Mouse (Mus musculus): Measurements from ENCODE around the gene Dolk.

DNA sequence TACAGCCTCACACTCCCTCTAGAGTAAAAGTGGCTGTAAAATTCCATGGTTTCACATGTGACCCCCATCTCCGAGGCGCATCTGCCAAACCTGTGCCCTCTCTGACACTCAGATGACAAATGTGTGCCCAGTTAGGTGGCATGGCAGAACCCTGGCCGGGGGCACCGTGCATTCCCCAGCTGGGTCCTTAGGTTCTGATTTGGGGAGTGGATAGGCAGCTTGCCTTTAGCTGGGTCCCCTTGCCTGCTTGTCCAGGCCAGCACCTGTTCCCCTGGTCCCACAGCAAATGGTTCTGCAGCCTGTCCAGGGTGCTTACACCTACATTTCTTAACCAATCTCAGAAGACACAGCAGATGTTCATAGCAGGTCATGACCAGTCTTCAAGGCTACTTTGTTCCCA is 42.7 kb downstream of the Dolk start:
- TF ChIP-seq CTCF (conservative IDR thresholded peaks at IDR 0.05; ENCODE audit: low read length) (no peak), NANOG (IDR thresholded peaks at IDR 0.05; ENCODE audit: borderline replicate concordance, low read length) (no peak), POU5F1 (IDR thresholded peaks at IDR 0.05; ENCODE audit: borderline replicate concordance, low read length) (no peak)
